Mouse (Mus musculus) A20 (cell line): Measurements from ENCODE around the gene Celf2.
"Not testable (repeated sequence)": the region's sequence is repeated elsewhere in the genome, so short reads cannot be mapped to it uniquely, and the experiment has no call there.

Experiments used
- DNase-seq: peaks from one replicate; pipeline ENCODE4 v3.0.0-alpha.2; 2011; ENCODE audit warnings: low read depth, low spot score

The Celf2 gene

GRCm38 (mm10) chr2:7267166-7267565, 242.2 kb downstream of the Celf2 start:
- no peak for DNase-seq

DNA sequence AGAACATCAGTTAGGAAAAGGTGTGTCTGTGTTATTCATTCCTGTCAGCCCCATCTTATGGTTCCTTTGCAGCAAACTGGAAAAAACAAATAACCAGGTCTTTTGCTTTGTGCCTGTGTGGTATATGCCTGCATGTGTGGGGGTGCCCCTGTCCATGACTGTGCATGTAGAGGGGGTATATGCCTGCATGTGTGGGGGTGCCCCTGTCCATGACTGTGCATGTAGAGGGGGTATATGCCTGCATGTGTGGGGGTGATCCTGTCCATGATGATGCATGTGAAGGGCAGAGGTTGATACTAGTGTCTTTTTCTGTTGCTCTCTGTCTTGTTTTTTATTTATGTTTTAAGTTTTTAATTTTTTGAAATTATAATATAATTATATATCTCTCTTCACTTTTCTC, 246.7 kb downstream of the Celf2 start:
- DNase-seq, result not testable (repeated sequence)

GRCm38 (mm10) chr2:7260186-7260585, 249.2 kb downstream of the Celf2 start:
- no peak for DNase-seq

GRCm38 (mm10) chr2:7259616-7260015, 249.7 kb downstream of the Celf2 start:
- DNase-seq, result no peak

GRCm38 (mm10) chr2:7256023-7256422, 253.3 kb downstream of the Celf2 start:
- DNase-seq, result no peak

- no peak for DNase-seq
These were observed 254.0 kb downstream of the Celf2 start for GRCm38 (mm10) chr2:7255386-7255785.

DNA sequence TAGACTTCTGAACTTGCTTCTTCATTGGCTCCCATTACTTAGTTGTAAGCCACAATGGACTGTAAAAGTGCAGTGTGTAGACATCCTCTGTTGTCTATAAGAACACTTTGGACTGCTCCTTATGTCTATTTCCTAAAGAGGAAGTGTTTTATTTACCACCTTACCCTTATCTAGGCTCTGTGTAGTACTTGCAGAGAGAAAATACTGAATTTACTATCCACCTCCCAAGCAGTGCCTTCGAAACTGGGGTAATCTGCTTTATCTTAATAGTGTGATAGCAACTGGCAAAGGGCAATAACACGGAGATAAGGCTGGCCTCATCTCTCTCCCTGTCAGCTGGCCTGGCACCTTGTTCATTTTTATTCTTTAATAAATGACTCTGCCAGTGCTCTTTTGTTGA, 259.0 kb downstream of the Celf2 start:
- no peak for DNase-seq

GRCm38 (mm10) chr2:7249002-7249401, 260.4 kb downstream of the Celf2 start:
- no peak for DNase-seq

GRCm38 (mm10) chr2:7245958-7246774, 263.2 kb downstream of the Celf2 start:
- DNase-seq, result no peak

GRCm38 (mm10) chr2:7242139-7242538, 267.2 kb downstream of the Celf2 start:
- DNase-seq, result no peak

DNA sequence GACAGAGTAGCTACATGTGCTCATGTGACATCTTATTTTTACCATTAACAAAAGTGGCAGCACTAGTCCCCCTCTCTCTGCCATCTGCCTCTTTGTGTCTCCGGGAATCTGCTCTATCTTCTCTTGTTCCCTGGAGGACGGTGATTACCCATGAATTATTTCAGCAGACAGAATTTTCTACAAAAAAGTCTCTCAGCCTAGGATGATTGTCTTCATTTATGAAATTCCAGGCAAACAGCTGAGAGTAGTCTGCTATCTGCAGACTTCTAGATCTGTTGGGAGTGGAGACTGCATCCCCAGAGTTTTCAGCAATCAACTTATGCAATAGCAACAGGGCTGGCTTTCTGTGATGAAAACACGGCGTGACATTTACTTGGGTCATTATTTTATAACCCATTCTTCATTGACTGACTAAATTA, 267.8 kb downstream of the Celf2 start:
- DNase-seq, result no peak

- DNase-seq, result no peak
These were observed 272.1 kb downstream of the Celf2 start for GRCm38 (mm10) chr2:7237283-7237682.

DNA sequence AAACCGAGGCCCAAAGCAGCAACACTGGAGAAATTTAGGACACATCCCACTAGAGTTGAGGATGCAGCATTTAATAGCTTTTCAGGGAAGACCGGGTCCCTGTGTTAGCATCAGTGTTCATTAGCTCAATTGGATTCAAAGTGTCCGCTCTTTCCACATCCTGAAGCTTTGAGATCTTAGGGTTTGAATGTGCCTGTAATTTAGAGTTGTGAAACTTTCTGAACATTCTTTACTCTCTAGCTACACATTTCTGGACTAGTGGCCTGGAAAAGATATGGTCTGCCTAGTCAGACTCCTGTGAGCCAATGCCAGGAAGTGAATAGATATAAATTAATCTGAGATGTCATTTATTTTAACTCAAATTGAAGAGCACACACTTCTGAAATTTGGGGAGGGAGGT, 272.9 kb downstream of the Celf2 start:
- no peak for DNase-seq

DNA sequence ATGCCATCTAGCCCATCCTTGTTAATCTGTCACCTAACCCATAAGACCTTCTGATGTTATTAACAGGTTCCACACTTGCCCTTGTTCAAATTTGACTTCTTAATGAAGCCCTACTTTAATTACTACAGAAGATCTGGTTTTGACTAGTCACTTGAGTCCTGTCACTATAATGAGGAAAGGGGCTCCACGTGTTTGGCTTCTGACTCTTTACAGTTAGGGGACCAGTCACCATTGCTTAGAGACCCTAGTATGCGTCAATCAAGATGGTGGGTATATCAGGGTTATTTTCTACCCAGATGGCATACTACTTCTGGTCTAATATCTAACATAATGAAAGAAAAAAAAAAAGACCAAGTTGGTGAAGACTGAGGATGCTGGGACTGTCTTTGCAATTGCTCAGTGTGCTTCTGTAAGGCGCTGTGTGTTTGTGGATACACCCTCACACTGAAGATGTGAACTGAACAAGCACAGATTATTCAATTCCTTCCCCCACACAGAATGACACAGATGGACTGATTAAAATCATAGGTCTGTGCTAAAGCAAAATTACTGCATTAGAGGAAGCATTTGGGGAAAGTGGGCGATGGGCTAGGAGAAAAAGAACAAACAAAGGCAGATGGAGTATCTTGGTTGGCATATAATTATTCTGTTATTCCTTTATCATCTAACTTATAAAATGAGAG, 274.2 kb downstream of the Celf2 start:
- no peak for DNase-seq

DNA sequence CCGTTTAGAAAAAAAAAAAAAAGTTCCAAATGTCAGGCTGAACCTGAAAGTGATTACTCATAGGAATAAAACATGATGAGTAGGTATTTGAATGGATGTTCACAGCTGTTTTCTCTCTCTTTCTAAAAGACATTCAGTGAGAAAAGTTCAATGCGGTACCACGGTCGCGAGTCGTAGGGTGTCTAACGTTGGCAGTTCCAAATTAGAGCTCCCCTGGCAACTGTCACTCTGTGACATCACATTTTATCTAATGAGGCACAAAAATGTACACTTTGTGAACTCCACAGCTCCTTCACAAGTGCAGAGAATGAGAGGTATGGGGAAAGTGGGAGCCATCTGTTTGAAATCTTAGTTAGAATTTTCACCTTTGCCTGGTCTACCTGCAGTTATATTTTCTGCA, 274.8 kb downstream of the Celf2 start:
- DNase-seq, result no peak

- DNase-seq, result no peak
These were observed 276.0 kb downstream of the Celf2 start for GRCm38 (mm10) chr2:7233411-7233810.

DNA sequence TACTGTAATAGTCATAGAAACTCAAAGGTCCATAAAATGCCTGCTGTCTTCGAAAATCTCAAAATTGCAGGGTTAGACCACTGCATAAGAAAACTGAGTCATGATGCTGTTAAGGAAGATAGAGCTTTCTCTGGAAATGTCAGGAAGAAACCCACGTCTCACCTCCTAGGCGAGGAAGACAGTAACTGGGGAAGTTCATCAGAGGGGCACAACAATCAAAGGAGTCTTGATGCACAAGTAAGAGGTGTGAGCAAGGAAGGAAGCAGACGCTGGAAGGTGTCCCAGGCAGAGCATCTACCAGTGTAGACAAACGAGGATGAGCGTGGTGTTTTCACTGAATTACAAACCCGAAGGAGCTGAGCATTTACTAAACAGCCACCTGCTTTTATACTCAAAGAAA, 282.6 kb downstream of the Celf2 start:
- DNase-seq, result no peak

DNA sequence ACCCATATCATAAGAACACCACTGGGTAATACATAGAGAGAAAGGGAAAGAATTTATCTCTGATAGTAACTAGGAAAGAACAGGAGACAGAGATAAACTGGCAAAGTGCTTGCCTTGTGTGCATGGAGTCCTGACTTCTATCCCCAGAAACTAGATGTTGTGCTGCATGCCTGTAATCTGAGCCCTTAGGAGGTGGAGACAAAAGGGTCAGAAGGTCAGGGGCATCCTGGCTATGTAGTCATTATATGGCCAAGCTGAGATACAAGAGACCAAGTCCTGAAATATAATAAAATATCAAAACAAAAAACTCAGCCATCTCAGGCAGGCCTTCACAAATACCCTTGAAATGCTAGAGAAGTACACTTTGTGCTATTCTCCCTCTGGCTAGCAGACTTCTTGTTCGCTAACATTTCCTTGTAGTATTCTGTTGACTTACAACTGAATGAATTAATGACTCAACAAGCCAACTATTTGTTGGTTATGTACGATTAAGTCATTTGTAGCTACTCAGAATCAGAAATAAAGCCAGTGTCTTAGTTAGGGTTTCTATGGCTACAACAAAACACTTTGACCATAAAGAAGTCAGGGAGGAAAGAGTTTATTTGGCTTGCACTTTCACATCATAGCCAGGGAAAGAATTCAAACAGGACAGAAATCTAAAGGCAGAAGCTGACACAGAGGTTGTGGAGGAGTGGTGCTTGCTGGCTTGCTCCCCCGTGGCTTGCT, 284.9 kb downstream of the Celf2 start:
- DNase-seq, result no peak

DNA sequence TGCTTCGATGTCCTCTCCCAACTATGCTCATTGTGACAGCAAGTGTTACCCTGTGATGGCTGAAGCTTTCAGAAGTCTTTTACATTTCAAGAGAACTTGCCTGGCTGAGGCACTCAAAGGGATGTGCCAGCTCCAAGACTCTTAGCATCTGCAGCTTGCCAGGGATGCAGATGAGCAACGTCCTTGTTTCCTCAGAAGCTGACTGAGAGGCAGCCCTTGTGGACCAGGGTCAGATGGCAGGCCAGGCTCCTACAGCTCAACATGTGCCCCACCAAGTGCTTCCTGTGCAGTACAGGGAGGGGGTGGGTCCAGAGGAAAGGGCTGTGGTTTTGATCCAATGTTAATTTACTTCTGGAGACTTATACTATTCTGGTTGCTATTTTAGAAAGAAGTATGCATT, 285.8 kb downstream of the Celf2 start:
- DNase-seq, result no peak

DNA sequence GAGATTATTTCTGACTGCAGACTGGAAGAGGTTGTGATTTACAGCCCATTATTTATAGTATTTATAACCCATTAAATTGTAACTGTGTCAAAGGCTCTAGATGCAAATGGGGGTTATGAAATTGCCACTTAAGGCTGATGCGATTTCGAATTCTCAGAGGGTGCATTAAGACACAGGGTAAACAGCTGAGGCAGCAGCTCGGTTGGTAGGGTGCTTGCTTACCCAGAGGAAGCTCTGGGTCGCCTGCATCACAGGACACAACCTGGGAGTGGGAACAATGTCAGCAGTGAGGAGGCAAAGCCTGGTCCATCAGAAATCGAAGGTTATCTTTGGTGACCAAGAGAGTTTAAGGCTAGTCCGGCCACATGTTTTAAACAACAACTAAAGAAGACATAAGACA, 286.5 kb downstream of the Celf2 start:
- DNase-seq, result no peak

DNA sequence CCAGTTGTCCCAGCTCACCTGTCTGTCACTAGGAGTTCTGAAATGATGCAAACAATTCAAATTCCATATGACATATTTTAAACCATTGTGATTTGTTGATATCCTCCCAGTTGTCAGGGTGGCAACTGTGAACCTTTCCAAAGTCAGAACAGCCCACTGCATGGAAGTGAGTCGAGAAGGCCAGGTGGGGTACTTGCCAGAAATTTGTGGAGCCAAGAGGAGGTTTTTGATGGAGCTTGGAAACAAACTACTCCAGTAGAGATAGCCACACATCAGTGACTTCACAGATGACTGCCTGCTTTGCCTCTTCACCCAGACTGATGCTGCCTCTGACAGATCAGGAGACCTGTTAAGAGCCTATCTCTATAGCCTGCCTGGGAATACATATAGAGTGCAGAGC, 287.5 kb downstream of the Celf2 start:
- DNase-seq, result no peak

DNA sequence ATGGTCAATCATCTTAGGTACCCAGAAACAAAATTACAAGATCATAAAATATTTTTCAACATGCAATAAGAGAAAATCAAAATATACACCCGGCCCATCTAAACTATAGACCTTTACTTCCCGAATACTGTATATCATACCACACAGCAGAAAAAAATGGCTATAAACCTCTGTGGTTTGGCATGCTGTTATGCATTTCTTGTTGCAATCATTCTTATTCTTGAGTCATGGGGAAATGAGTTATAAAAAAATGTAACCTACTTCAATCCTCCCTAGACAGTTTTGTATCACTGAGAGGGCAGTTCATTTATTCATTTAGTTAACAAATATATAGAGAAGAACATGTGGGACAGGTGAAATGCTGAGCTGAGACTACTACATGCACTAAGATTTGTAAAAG, 291.3 kb downstream of the Celf2 start:
- DNase-seq, result no peak
